ENCODE assay signal across 8 mouse cellular contexts in the genomic region with DNA sequence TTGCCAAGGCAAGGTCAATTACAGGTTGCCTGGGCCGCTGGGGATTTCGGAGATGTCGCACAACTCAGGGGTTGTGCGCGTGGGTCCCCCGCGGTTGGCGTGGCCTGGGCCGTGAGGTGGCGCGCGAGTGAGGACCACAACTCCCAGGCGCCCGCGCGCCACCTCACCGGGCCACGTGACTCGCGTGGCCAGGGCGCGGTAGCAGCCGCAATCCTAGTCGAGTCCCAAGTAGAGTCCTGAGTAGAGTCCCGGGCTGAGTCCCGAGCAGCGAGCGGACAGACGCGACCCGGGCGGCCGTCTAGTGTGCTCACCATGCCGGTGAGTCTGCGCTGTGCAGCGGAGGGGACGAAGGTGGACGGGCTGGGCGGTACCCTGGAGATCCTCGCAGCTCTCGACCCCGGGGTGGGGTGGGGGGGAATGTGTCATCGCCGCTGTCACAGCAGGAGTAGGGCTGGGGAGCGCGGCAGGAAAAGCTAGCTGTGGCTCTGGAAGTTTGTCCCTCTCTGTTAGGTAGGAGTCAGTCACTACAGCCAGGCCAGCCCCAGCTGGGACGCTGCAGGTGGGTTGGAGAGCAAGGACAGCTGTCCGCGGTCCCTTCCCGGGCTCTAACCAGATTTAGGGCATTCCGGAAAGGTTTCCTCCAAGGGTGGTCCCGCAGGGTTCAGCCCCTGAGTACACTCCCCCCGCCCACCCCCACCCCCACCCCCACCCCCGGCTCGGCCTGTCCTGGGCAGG. TPM values are rescaled to one million over a fixed set of nuclear protein-coding genes. Genes with fewer than 3 reads are reported as not detected.
DNase-seq lines count a peak whose midpoint lies in the region; ATAC-seq and TF ChIP-seq lines count a peak whose summit lies in the region.

No protein-coding gene starts in this region.

- peak; percentile 95 for ATAC-seq in forebrain, embryonic 15.5 days (replicated peaks)
- peak; percentile 39; the same call in 1 of the 2 replicates for ATAC-seq in neutrophil, adult 5-6 weeks (ENCODE audit: extremely low read depth, insufficient number of reproducible peaks, low FRiP score, poor library complexity, severe bottlenecking)

- peak overlapping the region; percentile 14 for H3K27ac ChIP-seq in forebrain, embryonic 15.5 days (replicated peaks)

- intact Hi-C loops in heart, postnatal 25 days (cut with DNase I): loop anchor here (5.0 kb wide), 1 partner anchor 121 kb away; a partner anchor contains a TSS

- no peaks in the 10 kb centered on the region for H3K27me3 ChIP-seq in forebrain, embryonic 15.5 days

- under 1% methylated on average over 52 of the region's 55 CpGs for WGBS in forebrain, embryonic 15.5 days
- under 1% methylated on average over 55 of the region's 55 CpGs for whole genome bisulfite sequencing in lung, adult 2 months

- peak overlapping the region; percentile 81 for H3K4me3 ChIP-seq in forebrain, embryonic 15.5 days
- H3K4me3 ChIP-seq in lung, adult 2 months (replicated peaks; ENCODE audit: extremely low read depth, low read depth, low read length): peak overlapping the region; percentile 100

- H3K9me3 ChIP-seq in forebrain, embryonic 15.5 days: no peaks in the 10 kb centered on the region

- DNase-seq in ES-CJ7 (ENCODE audit: low read depth, low spot score): peak; percentile 81
- peak; percentile 38 for DNase-seq in c-Kit-positive CD71-positive TER-119-positive erythroid progenitor cells, embryonic 14.5 days (ENCODE audit: low spot score)
- peak; percentile 66 for DNase-seq in heart, postnatal 25 days (ENCODE audit: low spot score)
- peak; percentile 62 to 85 for DNase-seq in layer of hippocampus, adult 18-20 months (ENCODE audit: low spot score in 2 of 2)
- DNase-seq in lung, adult 2 months: peak; percentile 74
- peak; percentile 55 to 56 for DNase-seq in thymus, adult 18-20 months

- TF ChIP-seq POLR2A in lung, adult 2 months (IDR thresholded peaks at IDR 0.05; ENCODE audit: borderline replicate concordance, extremely low read depth, low read depth, low read length): peak; percentile 82; the same call in 1 of the 2 replicates

- no peaks in the 10 kb centered on the region for H3K36me3 ChIP-seq in forebrain, embryonic 15.5 days

- 0 out of 2 replicates have a peak, but pooled peaks have one; percentile 3 for TF ChIP-seq CTCF in lung, adult 2 months (IDR thresholded peaks at IDR 0.05; ENCODE audit: insufficient read depth, low read length)

- H3K9ac ChIP-seq in forebrain, embryonic 15.5 days (replicated peaks): peak overlapping the region; percentile 69

- peak overlapping the region; percentile 85 for H3K4me2 ChIP-seq in forebrain, embryonic 15.5 days (replicated peaks)

- peaks cover 18% of the 10 kb centered on the region for H3K4me1 ChIP-seq in forebrain, embryonic 15.5 days
- H3K4me1 ChIP-seq in lung, adult 2 months (ENCODE audit: control insufficient read depth, insufficient read depth, low read length): peaks cover 14% of the 10 kb centered on the region

RNA-seq across cellular contexts. Expression of a gene that starts 24.1 kb away (rescaled TPM):
- polyA plus RNA-seq in forebrain, embryonic 15.5 days (2015; fragmentation: Nextera tagmentation; extraction: Ambion mirVana): 11.1 and 11.8 TPM in 2 replicates
- 10 to 100 TPM; 19.9 to 22.6 TPM for total RNA-seq in heart, postnatal 25 days (2021)
- total RNA-seq in layer of hippocampus, adult 18-20 months (2021): 1 to 10 TPM; 9.2 to 9.7 TPM
- 22.3 and 30.7 TPM in 2 replicates for polyA plus RNA-seq in lung, adult 2 months (2012; rRNA removed)
- total RNA-seq in neutrophil, adult 5-6 weeks (2017): 13.7 and 20.6 TPM in 2 replicates

RNA-seq across cellular contexts. Expression of a gene that starts 55.6 kb away (rescaled TPM):
- 20.4 TPM in 2 replicates for polyA plus RNA-seq in forebrain, embryonic 15.5 days (2015; fragmentation: Nextera tagmentation; extraction: Ambion mirVana)
- total RNA-seq in heart, postnatal 25 days (2021): 1 to 10 TPM; 1.7 to 2.1 TPM
- 10 to 100 TPM; 23.0 to 25.6 TPM for total RNA-seq in layer of hippocampus, adult 18-20 months (2021)
- polyA plus RNA-seq in lung, adult 2 months (2012; rRNA removed): 0.58 and 1.1 TPM in 2 replicates
- not detected in 2 replicates for total RNA-seq in neutrophil, adult 5-6 weeks (2017)

Comparison
In these comparisons a context has a peak if more than half of its experiments do, and no peak if none do; other contexts are left out.
1. Peak in every context shown above with its lines: DNase-seq, ATAC-seq, H3K4me3 ChIP-seq and H3K27ac ChIP-seq.
2. RNA of a gene that starts 55.6 kb away (total RNA-seq): 23.0 to 25.6 TPM in layer of hippocampus, adult 18-20 months; 1.7 to 2.1 TPM in heart, postnatal 25 days and not detected in neutrophil, adult 5-6 weeks; every median in the first group is over 4 times any median in the second.